ENCODE assay signal across 17 mouse cellular contexts in the genomic region with DNA sequence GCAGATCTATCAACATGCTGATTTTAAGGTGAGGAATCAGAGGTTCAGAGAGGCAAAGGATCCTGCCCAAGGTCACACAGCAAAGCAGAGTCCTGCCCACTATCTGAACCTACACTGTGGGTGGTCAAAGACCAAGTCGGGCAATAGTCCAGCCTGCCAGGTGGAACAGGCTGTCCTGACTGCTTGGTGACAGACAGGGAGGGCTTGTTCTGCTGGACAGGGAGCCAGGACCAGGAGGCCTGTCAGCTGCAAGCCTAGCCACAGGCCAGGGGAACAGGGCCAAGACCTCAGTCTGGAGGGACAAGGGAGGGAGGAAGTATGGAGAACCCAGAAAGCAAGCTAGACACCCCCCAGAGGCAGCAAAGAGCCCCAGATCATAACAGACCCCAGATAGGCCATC. TPM values are rescaled to one million over a fixed set of nuclear protein-coding genes. Genes with fewer than 3 reads are reported as not detected.
DNase-seq lines count a peak whose midpoint lies in the region; ATAC-seq and TF ChIP-seq lines count a peak whose summit lies in the region.
"Had no signal": no experiment of that assay in that cellular context is flagged by ENCODE, and none has a peak within 500 bp of the region (broad histone marks: within the 10 kb centered on the region; RNA-seq: fewer than 3 reads in every experiment).

No protein-coding gene starts in this region.

- H3K27me3 ChIP-seq in forebrain, embryonic 16.5 days (replicated peaks; ENCODE audit: control insufficient read depth, insufficient read depth, low read length) = no peaks in the 10 kb centered on the region
- H3K27me3 ChIP-seq in forebrain, embryonic 13.5 days = peaks cover 47% of the 10 kb centered on the region
- H3K27me3 ChIP-seq in kidney, adult 2 months (replicated peaks; ENCODE audit: control insufficient read depth, insufficient read depth, low read length) = no peaks in the 10 kb centered on the region
- H3K27me3 ChIP-seq in kidney, embryonic 14.5 days (ENCODE audit: control insufficient read depth, insufficient read depth, low read length) = peaks cover 23% of the 10 kb centered on the region

- no peaks in the 10 kb centered on the region for H3K9me3 ChIP-seq in forebrain, embryonic 16.5 days (ENCODE audit: control insufficient read depth, low read length)
- H3K9me3 ChIP-seq in forebrain, embryonic 13.5 days (replicated peaks) = no peaks in the 10 kb centered on the region
- H3K9me3 ChIP-seq in kidney, embryonic 14.5 days (ENCODE audit: control insufficient read depth, low read length) = no peaks in the 10 kb centered on the region
- H3K9me3 ChIP-seq: heart, embryonic 13.5 days; limb, embryonic 12.5 days; liver, embryonic 15.5 days; neural tube, embryonic 13.5 days had no signal

- H3K4me3 ChIP-seq in forebrain, embryonic 16.5 days (replicated peaks; ENCODE audit: low read length) = no peak overlapping the region
- H3K4me3 ChIP-seq in forebrain, embryonic 13.5 days = no peak overlapping the region
- H3K4me3 ChIP-seq in kidney, adult 2 months (ENCODE audit: insufficient read depth, low read depth, low read length) = no peak overlapping the region
- no peak overlapping the region for H3K4me3 ChIP-seq in kidney, embryonic 14.5 days (ENCODE audit: low read length)
- H3K4me3 ChIP-seq: heart, embryonic 13.5 days; limb, embryonic 12.5 days; liver, embryonic 15.5 days; neural tube, embryonic 13.5 days had no signal

- no peaks in the 10 kb centered on the region for H3K36me3 ChIP-seq in forebrain, embryonic 16.5 days (ENCODE audit: control insufficient read depth, insufficient read depth)
- H3K36me3 ChIP-seq in forebrain, embryonic 13.5 days (ENCODE audit: poor library complexity, severe bottlenecking) = no peaks in the 10 kb centered on the region
- no peaks in the 10 kb centered on the region for H3K36me3 ChIP-seq in kidney, adult 2 months (ENCODE audit: control insufficient read depth, insufficient read depth, low read length)
- no peaks in the 10 kb centered on the region for H3K36me3 ChIP-seq in kidney, embryonic 14.5 days (ENCODE audit: control insufficient read depth, insufficient read depth, low read length)
- H3K36me3 ChIP-seq: heart, embryonic 13.5 days; limb, embryonic 12.5 days; liver, embryonic 15.5 days; neural tube, embryonic 13.5 days had no signal

- no peak overlapping the region for H3K4me2 ChIP-seq in forebrain, embryonic 16.5 days (ENCODE audit: low read length)
- H3K4me2 ChIP-seq in forebrain, embryonic 13.5 days = no peak overlapping the region
- no peak overlapping the region for H3K4me2 ChIP-seq in kidney, embryonic 14.5 days (replicated peaks; ENCODE audit: low read depth, low read length)
- H3K4me2 ChIP-seq: heart, embryonic 13.5 days; limb, embryonic 12.5 days; liver, embryonic 15.5 days; neural tube, embryonic 13.5 days had no signal

- H3K9ac ChIP-seq in forebrain, embryonic 16.5 days (replicated peaks; ENCODE audit: low read depth, low read length) = no peak overlapping the region
- H3K9ac ChIP-seq in forebrain, embryonic 13.5 days = no peak overlapping the region
- H3K9ac ChIP-seq in kidney, embryonic 14.5 days (ENCODE audit: low read depth, low read length) = no peak overlapping the region
- H3K9ac ChIP-seq: heart, embryonic 13.5 days; limb, embryonic 12.5 days; liver, embryonic 15.5 days; neural tube, embryonic 13.5 days had no signal

- 70% methylated on average over 1 of the region's 1 CpGs for WGBS in forebrain, embryonic 16.5 days
- 55% methylated on average over 1 of the region's 1 CpGs for WGBS in forebrain, embryonic 13.5 days
- WGBS in kidney, adult 2 months = 27% methylated on average over 1 of the region's 1 CpGs
- 62% methylated on average over 1 of the region's 1 CpGs for WGBS in kidney, embryonic 14.5 days

- H3K4me1 ChIP-seq in forebrain, embryonic 16.5 days (replicated peaks; ENCODE audit: control insufficient read depth, insufficient read depth, low read length) = peaks cover 39% of the 10 kb centered on the region
- peaks cover 49% of the 10 kb centered on the region for H3K4me1 ChIP-seq in forebrain, embryonic 13.5 days
- no peaks in the 10 kb centered on the region for H3K4me1 ChIP-seq in kidney, adult 2 months (ENCODE audit: control insufficient read depth, insufficient read depth, low read length)
- no peaks in the 10 kb centered on the region for H3K4me1 ChIP-seq in kidney, embryonic 14.5 days (ENCODE audit: control insufficient read depth, insufficient read depth, low read length)
- H3K4me1 ChIP-seq: heart, embryonic 13.5 days; limb, embryonic 12.5 days; liver, embryonic 15.5 days had no signal

- H3K27ac ChIP-seq in forebrain, embryonic 16.5 days (ENCODE audit: low read length) = 0 out of 2 replicates have a peak overlapping the region, but pooled peaks have one; percentile 8
- no peak overlapping the region for H3K27ac ChIP-seq in forebrain, embryonic 13.5 days
- H3K27ac ChIP-seq in kidney, adult 2 months (ENCODE audit: insufficient read depth, low read depth, low read length) = no peak overlapping the region
- no peak overlapping the region for H3K27ac ChIP-seq in kidney, embryonic 14.5 days (ENCODE audit: low read depth, low read length)
- H3K27ac ChIP-seq: heart, embryonic 13.5 days; limb, embryonic 12.5 days; liver, embryonic 15.5 days; macrophage had no signal

- intact Hi-C loops in left cerebral cortex, postnatal 25 days (cut with DNase I) = no loop called here

- peak; percentile 5 for DNase-seq in kidney, adult 2 months
- peak; percentile 91 for DNase-seq in cerebellum, adult 11-12 months
- DNase-seq in left cerebral cortex, postnatal 25 days (ENCODE audit: low spot score in 2 of 2) = no peak
- DNase-seq: layer of hippocampus, adult 9-11 months; thymus, postnatal 4 days had no signal

- no peak for TF ChIP-seq CTCF in kidney, adult 2 months (conservative IDR thresholded peaks at IDR 0.05; ENCODE audit: insufficient read depth, insufficient read length, low read depth, low read length)

- peak; percentile 23; the same call in 1 of the 2 replicates for ATAC-seq in forebrain, embryonic 16.5 days
- ATAC-seq in forebrain, embryonic 13.5 days = no peak
- ATAC-seq in kidney, embryonic 14.5 days (ENCODE audit: low FRiP score, low TSS enrichment) = no peak
- ATAC-seq in granulocyte monocyte progenitor cell, adult 5-6 weeks (replicated peaks; ENCODE audit: poor library complexity, severe bottlenecking) = peak; percentile 20
- no peak for ATAC-seq in megakaryocyte-erythroid progenitor cell, adult 5-6 weeks (replicated peaks; ENCODE audit: low FRiP score, low TSS enrichment, poor library complexity, severe bottlenecking)
- ATAC-seq: Patski had no signal

- no peak for TF ChIP-seq POLR2A in kidney, adult 2 months (IDR thresholded peaks at IDR 0.05; ENCODE audit: low read depth, low read length)

RNA-seq across cellular contexts. Expression of a gene that starts 25.9 kb away (rescaled TPM):
- 16.9 and 17.2 TPM in 2 replicates for polyA plus RNA-seq in forebrain, embryonic 16.5 days (2015; fragmentation: Nextera tagmentation; extraction: Ambion mirVana)
- 17.5 and 19.9 TPM in 2 replicates for polyA plus RNA-seq in forebrain, embryonic 13.5 days (2015; fragmentation: Nextera tagmentation; extraction: Ambion mirVana)
- not detected in 2 replicates for polyA plus RNA-seq in kidney, adult 2 months (2012; rRNA removed)
- not detected in 2 replicates for polyA plus RNA-seq in kidney, embryonic 14.5 days (2014; fragmentation: Nextera tagmentation; extraction: Ambion mirVana)
- not detected in 2 replicates for total RNA-seq in granulocyte monocyte progenitor cell, adult 5-6 weeks (2014; fragmentation: Nextera tagmentation)
- total RNA-seq in granulocyte monocyte progenitor cell, adult 5-6 weeks (2017) = not detected in 2 replicates
- not detected in 2 replicates for total RNA-seq in megakaryocyte-erythroid progenitor cell, adult 5-6 weeks (2014; fragmentation: Nextera tagmentation)
- not detected in 2 replicates for total RNA-seq in megakaryocyte-erythroid progenitor cell, adult 5-6 weeks (2017)
- 10 to 100 TPM; 15.2 to 18.5 TPM for total RNA-seq in left cerebral cortex, postnatal 25 days (2021)
- polyA plus RNA-seq: heart, embryonic 13.5 days; kidney, embryonic 16.5 days; limb, embryonic 12.5 days; liver, embryonic 15.5 days; macrophage; Patski had no signal

RNA-seq across cellular contexts. Expression of a gene that starts 49.9 kb away (rescaled TPM):
- 11.4 and 13.6 TPM in 2 replicates for polyA plus RNA-seq in forebrain, embryonic 16.5 days (2015; fragmentation: Nextera tagmentation; extraction: Ambion mirVana)
- 10.3 and 10.7 TPM in 2 replicates for polyA plus RNA-seq in forebrain, embryonic 13.5 days (2015; fragmentation: Nextera tagmentation; extraction: Ambion mirVana)
- 113 and 135 TPM in 2 replicates for polyA plus RNA-seq in kidney, adult 2 months (2012; rRNA removed)
- polyA plus RNA-seq in kidney, embryonic 14.5 days (2014; fragmentation: Nextera tagmentation; extraction: Ambion mirVana) = 4.7 and 9.5 TPM in 2 replicates
- total RNA-seq in granulocyte monocyte progenitor cell, adult 5-6 weeks (2014; fragmentation: Nextera tagmentation) = 0.47 and 5.5 TPM in 2 replicates
- 1.3 and 2.0 TPM in 2 replicates for total RNA-seq in granulocyte monocyte progenitor cell, adult 5-6 weeks (2017)
- total RNA-seq in megakaryocyte-erythroid progenitor cell, adult 5-6 weeks (2014; fragmentation: Nextera tagmentation) = 2.2 and 2.6 TPM in 2 replicates
- 5.8 and 14.0 TPM in 2 replicates for total RNA-seq in megakaryocyte-erythroid progenitor cell, adult 5-6 weeks (2017)
- total RNA-seq in left cerebral cortex, postnatal 25 days (2021) = 10 to 100 TPM; 85.6 to 96.7 TPM

RNA-seq across cellular contexts. Expression of a gene that starts 59.1 kb away (rescaled TPM):
- 1.5 and 1.9 TPM in 2 replicates for polyA plus RNA-seq in forebrain, embryonic 16.5 days (2015; fragmentation: Nextera tagmentation; extraction: Ambion mirVana)
- 0.71 and 0.87 TPM in 2 replicates for polyA plus RNA-seq in forebrain, embryonic 13.5 days (2015; fragmentation: Nextera tagmentation; extraction: Ambion mirVana)
- polyA plus RNA-seq in kidney, adult 2 months (2012; rRNA removed) = 17.4 and 23.6 TPM in 2 replicates
- 3.4 and 6.8 TPM in 2 replicates for polyA plus RNA-seq in kidney, embryonic 14.5 days (2014; fragmentation: Nextera tagmentation; extraction: Ambion mirVana)
- not detected in 2 replicates for total RNA-seq in granulocyte monocyte progenitor cell, adult 5-6 weeks (2014; fragmentation: Nextera tagmentation)
- total RNA-seq in granulocyte monocyte progenitor cell, adult 5-6 weeks (2017) = not detected in 2 replicates
- total RNA-seq in megakaryocyte-erythroid progenitor cell, adult 5-6 weeks (2014; fragmentation: Nextera tagmentation) = 0.42 and 1.4 TPM in 2 replicates
- 0.34 and 0.80 TPM in 2 replicates for total RNA-seq in megakaryocyte-erythroid progenitor cell, adult 5-6 weeks (2017)
- total RNA-seq in left cerebral cortex, postnatal 25 days (2021) = 1 to 10 TPM; 4.0 to 4.1 TPM
- polyA plus RNA-seq: macrophage had no signal

Comparison
In these comparisons a context has a peak if more than half of its experiments do, and no peak if none do; other contexts are left out.
1. ATAC-seq: peak in forebrain, embryonic 16.5 days (single experiment) and granulocyte monocyte progenitor cell, adult 5-6 weeks (single experiment); none in forebrain, embryonic 13.5 days (single experiment), kidney, embryonic 14.5 days (single experiment) and megakaryocyte-erythroid progenitor cell, adult 5-6 weeks (single experiment).
2. DNase-seq: peak in kidney, adult 2 months (single experiment) and cerebellum, adult 11-12 months (single experiment); none in left cerebral cortex, postnatal 25 days (0 of 2).
3. RNA of a gene that starts 25.9 kb away (polyA plus RNA-seq): 17.5 to 19.9 TPM in forebrain, embryonic 13.5 days and 16.9 to 17.2 TPM in forebrain, embryonic 16.5 days; not detected in kidney, adult 2 months and not detected in kidney, embryonic 14.5 days; every median in the first group is over 10 times any median in the second.